ENCODE assay signal across 1 mouse cellular context in the genomic region with DNA sequence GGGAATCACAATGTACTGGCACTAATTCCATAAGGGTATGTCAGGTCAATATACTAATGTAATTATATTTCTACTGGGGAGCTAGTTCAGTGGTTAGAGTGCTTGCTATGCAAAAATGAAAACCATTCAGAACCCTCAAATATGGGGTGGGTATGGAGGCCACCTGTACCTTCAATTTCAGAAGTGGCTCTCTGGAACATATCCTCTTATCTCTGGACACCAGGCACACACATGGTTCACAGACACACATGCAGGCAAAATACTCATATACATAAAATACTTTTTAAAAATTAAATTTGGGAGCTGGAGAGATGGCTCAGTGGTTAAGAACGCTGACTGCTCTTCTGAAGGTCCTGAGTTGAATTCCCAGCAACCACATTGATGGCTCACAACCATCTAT.
TF ChIP-seq lines count a peak whose summit lies in the region.

No protein-coding gene starts in this region.

TF ChIP-seq in MEL, 35 proteins besides CTCF, POLR2A, EP300 and RAD21 (continued from another document):
- TF ChIP-seq ETS1 (IDR thresholded peaks at IDR 0.05; ENCODE audit: low read depth, low read length) = peak; percentile 44; the same call in 1 of the 2 replicates
